Mouse (Mus musculus): Measurements from ENCODE around the gene Hoxa5.

DNA sequence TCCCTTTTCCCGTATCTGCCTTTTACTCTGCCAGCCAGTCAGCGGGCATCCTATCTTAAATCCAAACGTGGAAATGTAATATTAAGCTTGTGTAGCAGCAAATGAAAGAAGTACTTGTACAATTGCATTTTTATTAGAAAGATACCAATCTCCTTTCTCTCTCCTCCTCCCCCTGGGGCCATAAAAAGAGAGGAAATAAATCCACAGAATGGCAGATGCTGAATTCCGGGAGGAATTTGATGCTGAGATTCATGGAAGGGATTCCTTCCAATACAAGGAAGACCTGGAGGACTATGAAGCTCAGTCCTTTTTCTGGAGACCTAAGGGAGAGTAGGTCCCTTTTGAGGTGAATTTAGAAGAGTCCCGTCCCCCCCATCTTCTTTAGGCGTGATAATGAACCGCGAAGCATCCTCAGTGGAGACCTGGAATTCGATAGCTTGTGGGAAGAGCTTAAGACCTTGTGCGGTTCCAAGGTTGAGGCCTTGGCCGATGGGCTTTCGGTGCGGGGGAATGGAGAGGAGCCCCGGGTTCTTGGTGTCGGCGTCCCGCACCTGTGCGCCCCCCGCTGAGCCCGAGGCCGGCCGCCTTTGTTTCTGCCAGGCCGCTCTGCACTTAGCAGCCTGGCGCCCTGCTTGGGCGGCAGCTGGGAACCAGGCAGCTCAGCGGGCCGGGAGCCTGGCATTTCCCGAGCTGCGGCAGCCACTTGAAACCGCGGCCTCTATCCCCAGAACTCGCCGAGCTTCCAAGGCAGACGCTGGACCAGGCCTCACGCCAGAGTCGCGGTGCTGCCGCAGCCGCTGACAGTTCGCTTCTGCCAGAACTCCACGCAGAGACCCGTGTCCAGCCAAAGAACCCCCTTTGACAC, 36.0 kb downstream of the Hoxa5 start:
- TF ChIP-seq CTCF (IDR thresholded peaks at IDR 0.05; ENCODE audit: control insufficient read depth, insufficient read depth, insufficient replicate concordance, low read depth, low read length): no peak
- no peak for TF ChIP-seq POLR2A (IDR thresholded peaks at IDR 0.05; ENCODE audit: control insufficient read depth, low read depth, low read length)

Data from testis, adult 2 months (tissue).